Mouse (Mus musculus) gonadal fat pad, adult 2 months (tissue): Measurements from ENCODE around the gene Nlrp6. TPM values are rescaled to one million over a fixed set of nuclear protein-coding genes. Genes with fewer than 3 reads are reported as not detected.
"Not testable (repeated sequence)": the region's sequence is repeated elsewhere in the genome, so short reads cannot be mapped to it uniquely, and the experiment has no call there.

Experiments used
- DNase-seq: peaks from one replicate; pipeline ENCODE4 v3.0.0-alpha.2; 2012; ENCODE audit warnings: low read depth
- polyA plus RNA-seq: library from polyadenylated mRNA; depleted of rRNA; stranded (reverse); fragments of >200 nt; gene quantifications from 2 replicates; pipeline ENCODE4 v1.2.3, GENCODE M21; 2012; rRNA removed

The Nlrp6 gene
- polyA plus RNA-seq, result 1.2 and 2.3 TPM in 2 replicates

GRCm38 (mm10) chr7:140920418-140921029 is at the start of gene Nlrp6:
TSS of gene Nlrp6 (plus strand) at chr7:140920902.
- DNase-seq, result no peak

GRCm38 (mm10) chr7:140874224-140874623 is 46.5 kb upstream of the Nlrp6 start:
- DNase-seq, result no peak

- no peak for DNase-seq
These were observed 43.3 kb upstream of the Nlrp6 start for GRCm38 (mm10) chr7:140877364-140877763.

- DNase-seq, result no peak
These were observed 41.3 kb upstream of the Nlrp6 start for GRCm38 (mm10) chr7:140879355-140879754.

DNA sequence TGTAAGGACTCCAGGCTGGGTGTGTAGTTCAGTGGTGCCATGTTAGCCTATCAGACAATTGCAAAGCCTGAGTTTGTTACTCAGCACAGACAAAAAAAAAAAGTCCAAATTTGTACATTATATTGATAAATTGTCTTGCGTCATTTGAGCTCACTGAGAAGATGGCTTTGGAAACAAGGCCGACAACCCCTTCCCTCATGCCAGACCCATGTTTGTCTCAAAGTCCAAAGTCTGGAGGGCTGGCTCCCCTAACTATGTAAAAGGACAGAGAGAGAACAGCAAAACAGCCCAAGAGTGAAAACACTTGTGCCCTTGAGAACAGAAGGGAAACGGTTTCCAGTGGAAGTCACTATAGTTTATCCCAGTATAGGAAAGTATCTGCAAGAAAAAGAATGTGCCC is 40.3 kb upstream of the Nlrp6 start:
- DNase-seq, result no peak

DNA sequence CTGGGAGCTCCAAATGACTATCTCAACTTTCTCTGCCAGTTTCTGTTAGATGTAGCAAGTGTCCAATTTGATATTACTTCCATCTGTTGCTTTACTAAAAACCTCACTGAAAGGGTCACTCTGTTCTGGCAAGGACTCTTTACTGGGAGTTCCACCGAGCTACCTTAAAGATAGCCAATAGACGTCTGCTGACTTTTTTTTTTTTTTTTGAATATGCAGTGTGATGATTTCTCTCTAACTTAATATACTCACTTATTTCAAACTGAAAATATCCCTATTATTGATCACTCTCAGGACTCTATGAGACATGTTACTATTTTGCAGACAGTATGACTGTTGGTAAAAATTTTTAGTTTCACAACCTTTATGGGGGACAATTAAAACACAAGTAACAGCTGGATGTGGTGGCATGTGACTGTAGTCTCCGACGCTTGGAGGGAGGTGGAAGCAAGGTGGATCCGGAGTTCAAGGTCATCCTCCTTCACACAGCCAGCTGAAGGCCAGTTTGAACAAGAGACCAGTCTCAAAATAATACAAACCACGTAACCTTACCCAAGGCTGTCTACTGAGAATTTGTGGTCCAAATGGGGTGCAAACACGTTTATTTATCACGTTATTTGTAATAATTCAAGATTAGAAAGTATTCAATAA is 39.7 kb upstream of the Nlrp6 start:
- no peak for DNase-seq

DNA sequence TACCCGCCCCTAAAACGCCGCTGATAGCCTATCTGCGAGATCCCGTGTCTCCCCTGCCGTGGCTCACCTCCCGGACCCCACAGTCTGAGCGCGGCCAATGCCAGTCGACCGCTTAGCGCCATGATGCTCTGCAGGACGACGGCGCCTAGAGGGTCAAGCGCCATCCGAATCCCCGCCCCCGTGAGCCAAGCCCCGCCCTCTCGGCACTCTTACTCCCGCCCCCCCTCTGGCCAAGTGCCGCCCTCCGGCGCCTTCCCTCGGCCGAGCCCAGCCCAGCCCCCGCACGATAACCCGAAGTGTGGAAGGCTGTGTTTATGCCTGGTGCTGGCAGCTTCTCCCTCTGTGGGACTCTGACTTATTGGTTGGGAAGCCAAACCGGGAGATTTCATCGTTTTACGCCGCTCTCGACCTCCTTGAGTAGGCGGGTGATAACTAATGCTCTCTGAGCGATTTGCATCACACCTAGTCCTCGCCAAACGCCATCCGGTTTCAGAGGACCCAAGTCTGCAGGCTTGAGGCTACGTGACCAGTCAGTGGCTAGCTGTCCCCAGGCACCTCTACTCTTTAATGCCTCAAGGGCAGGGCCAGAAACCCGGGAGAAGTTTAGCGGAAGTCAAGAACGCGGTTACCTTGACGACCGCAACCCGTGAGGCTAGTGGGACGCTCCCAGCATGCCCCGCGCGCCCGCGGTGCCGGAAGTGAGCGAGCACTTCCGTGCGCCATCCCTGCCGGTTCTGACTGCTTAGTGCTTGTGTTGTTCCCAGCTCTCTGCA is 38.8 kb upstream of the Nlrp6 start, which contains the start of the genes Psmd13 and Sirt3:
Gene Psmd13 (plus strand): TSS at position 273 of the 773 bp plus-strand sequence.
Gene Sirt3 (minus strand): TSS at position 614 of the 773 bp plus-strand sequence.
- DNase-seq, result peak; percentile 51

DNA sequence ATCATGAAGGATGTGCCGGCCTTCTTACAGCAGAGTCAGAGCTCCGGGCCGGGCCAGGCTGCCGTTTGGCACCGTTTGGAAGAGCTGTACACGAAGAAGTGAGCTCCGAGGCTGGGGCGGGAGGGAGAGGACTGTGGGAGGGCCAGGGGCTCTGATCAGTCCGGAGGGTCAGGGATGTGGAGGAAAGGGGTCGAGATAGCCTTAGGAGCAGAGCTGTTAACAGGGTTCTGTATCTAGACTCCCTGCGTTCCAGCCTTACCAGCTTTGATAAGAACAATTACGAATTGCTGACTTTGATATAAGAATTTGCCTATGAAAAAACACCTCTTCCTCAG is 38.3 kb upstream of the Nlrp6 start:
- DNase-seq, result no peak

DNA sequence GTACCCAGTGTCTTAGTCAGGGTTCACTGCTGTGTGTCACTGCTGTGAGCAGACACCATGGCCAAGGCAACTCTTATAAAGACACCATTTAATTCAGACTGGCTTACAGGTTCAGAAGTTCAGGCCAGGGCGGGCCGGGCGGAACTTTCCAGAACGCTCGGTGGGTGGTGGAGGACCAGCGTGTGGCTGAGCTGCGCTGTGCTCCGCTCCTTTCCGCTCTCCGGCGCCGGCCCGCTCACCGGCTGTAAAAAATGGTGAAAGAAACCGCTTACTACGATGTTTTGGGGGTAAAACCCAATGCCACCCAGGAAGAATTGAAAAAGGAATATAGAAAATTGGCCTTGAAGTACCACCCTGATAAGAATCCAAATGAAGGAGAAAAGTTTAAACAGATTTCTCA is 30.1 kb upstream of the Nlrp6 start:
- DNase-seq, result not testable (repeated sequence)

- no peak for DNase-seq
These were observed 26.7 kb upstream of the Nlrp6 start for GRCm38 (mm10) chr7:140894031-140894430.

DNA sequence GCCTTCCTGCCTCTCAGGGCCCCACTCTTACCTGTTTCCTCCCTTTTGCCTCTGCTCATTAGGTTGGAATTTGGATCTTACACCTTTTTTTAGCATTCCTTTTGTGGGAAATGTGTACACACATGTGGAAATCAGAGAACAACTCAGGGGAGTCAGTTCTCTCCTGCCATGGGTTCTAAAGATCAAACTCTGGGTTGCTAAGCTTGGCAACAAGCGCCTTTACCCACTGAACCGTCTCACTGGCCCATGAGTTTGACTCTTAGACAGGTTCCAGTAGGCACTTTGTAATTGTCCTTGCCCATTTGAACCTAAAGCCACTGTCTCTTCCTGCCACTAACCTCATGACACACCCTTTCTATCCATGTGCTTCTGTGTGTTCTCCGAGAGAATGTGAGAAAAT is 26.1 kb upstream of the Nlrp6 start:
- no peak for DNase-seq

GRCm38 (mm10) chr7:140897863-140898262 is 22.8 kb upstream of the Nlrp6 start:
- no peak for DNase-seq

DNA sequence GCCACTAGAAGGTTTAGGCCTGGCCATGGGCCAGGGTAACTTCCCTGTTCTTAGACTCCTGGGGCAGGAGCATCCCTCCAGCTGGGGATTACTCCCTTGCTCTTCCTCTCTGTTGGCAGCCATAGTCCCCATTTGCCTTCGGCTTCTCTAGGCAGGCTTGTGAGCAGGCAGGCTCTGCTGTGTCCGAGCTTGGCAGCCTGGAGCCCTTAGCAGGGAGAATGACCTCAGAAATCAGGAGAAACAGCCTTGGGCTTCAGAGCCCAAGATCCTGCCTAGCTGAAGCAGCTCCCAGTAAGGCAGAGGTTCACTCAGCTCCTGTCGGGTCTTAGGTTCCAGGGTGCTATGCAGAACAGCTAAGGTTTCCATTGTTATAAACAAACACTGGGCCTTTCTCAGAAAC is 21.6 kb upstream of the Nlrp6 start:
- DNase-seq, result no peak

GRCm38 (mm10) chr7:140900220-140900619 is 20.5 kb upstream of the Nlrp6 start, which contains the start of gene Cox8b:
TSS of gene Cox8b (minus strand) at chr7:140900446.
- no peak for DNase-seq

DNA sequence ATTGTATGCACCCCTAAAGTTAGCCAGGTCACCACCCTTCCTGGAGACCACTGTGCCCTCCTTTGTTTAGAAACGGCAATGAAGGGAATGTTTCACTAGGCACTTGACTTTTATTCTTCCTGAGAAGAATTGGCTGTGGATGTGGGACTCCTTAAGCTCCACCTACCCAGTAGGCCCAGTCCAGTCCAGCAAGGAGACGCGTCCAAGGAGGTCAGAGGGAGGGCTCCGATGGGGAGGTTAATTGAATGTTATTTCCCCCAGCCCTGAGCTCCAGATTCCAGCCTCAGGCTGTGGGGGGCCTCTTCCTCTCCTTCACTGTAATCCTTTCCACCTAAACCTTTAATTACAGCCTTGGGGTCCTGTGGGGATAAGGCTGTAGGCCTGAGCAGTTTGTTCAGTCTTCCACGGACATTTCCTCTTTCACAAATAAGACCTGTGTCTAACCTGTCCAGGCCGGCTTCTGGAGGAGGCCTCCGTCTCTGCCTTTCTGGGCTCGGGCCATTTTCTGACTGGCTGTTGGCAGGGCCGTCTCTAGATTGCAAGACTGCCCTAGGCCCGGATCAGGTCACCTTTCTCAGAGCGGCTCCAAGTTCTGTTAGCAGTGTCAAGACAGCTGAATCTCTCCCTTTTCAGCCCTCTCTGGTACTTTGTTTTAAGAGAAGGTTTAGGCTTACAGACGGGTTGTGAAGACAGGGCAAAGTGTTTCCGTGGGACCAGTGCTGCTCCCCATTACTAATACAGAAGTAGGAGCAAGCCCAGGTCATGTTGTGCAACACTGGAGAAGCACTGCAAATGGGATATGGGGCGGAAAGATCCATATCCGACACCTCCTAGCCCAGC is 18.4 kb upstream of the Nlrp6 start:
- no peak for DNase-seq

DNA sequence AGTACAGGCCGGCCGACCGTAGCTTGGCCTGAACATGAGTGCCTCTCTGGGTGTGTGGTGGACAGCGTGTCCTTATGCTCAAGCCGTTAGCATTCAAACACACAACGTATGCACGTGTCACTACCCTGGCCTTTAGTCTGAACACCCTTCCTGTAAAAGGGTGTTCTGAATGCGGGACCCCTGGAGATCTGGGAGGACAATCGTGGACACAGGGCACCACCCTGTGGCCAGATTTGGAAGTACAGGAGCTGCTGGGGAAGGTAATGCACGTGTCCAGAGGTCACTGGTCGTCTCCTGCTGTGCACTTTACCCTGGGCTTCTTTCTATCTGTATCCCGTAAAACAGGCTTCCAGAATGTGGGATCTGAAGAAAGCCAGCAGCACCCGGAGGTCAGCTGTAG is 17.5 kb upstream of the Nlrp6 start:
- DNase-seq, result no peak

- DNase-seq, result no peak
These were observed 15.0 kb upstream of the Nlrp6 start for GRCm38 (mm10) chr7:140905642-140906081.

- no peak for DNase-seq
These were observed 13.6 kb upstream of the Nlrp6 start for GRCm38 (mm10) chr7:140907131-140907530.

DNA sequence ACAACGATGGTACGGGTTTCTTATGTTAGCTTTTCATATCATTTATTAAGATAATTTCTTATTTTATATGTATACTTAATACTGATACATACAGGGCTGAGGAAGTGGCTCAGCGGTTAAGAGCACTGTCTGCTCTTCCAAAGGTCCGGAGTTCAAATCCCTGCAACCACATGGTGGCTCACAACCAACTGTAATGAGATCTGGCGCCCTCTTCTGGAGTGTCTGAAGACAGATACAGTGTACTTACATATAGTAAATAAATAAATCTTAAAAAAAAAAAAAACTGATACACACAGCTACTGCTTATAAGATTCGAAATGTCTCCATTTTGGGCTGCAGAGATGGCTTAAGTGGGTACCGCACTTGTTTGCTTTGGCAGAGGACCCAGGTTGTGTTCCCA is 13.0 kb upstream of the Nlrp6 start:
- no peak for DNase-seq

DNA sequence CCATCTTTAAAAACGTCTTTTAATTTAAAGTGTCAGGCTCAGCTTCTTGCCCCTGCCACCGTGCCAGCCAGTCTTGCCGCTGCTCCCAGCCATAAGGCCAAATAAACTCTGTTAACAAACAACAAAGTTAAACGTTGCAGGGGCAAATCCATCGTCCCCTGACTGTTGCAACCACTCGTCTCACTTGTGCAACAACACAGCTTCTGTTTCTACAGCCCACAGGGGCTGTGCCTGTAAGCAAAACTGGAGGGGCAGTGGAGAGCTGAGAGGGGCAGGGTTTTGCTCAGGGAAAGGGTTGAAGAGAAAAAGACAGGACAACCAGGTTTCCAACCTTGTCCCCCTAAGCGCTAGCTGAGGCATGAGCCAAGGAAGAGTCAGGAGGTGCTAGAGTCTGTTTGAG is 12.5 kb upstream of the Nlrp6 start:
- no peak for DNase-seq

DNA sequence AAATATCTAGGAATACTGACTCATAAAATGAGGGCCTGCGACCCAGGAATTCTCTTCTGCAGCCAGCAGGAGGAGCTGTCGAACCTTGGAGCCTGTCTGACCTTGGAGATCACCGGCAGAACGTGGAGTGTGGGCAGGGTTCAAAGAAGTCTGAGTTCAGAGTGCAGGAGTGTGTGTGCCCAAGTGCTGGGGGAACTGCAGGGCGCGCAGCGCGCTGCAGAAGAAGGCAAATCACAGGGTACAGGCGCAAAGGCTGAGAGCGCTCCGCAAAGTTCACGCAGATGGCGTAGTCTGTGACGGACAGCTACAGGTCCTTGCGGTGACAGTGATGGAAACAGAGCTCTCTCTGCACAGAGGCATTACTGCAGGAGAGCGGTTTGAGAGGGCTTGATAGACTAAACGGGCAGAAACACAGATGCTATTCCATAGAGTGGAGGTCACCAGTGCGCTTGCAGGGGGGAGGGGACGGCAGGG is 12.0 kb upstream of the Nlrp6 start:
- DNase-seq, result no peak

GRCm38 (mm10) chr7:140912293-140912692 is 8.4 kb upstream of the Nlrp6 start:
- no peak for DNase-seq
